Mouse (Mus musculus) embryonic facial prominence, embryonic 15.5 days (tissue): ENCODE measurements around the gene Eml4. TPM values are rescaled to one million over a fixed set of nuclear protein-coding genes. Genes with fewer than 3 reads are reported as not detected.
A peak's percentile ranks its signal among the peaks of the same experiment; 100 is the strongest.

Source experiments
- ATAC-seq: fragments of 200-750 bp; cut with Nextera tagmentation; 2 replicates; pipeline ENCODE4 v1.8.0; 2017; ENCODE audit warnings: low read depth, moderate TSS enrichment; ENCODE audit not compliant: insufficient number of reproducible peaks, low FRiP score, low TSS enrichment
- H3K27ac ChIP-seq: fragments of 300-500 bp; sonication (generic); replicated peaks from 2 replicates; pipeline ENCODE4 v1.5.1; 2015; ENCODE audit warnings: mild to moderate bottlenecking, inconsistent platforms
- H3K27me3 ChIP-seq: fragments of 300-500 bp; sonication (generic); 2 replicates; pipeline ENCODE4 v1.6.1; 2015; ENCODE audit warnings: inconsistent platforms
- H3K36me3 ChIP-seq: fragments of 300-500 bp; sonication (generic); 2 replicates; pipeline ENCODE4 v1.6.1; 2015; ENCODE audit warnings: mild to moderate bottlenecking, inconsistent platforms
- H3K4me1 ChIP-seq: fragments of 300-500 bp; sonication (generic); 2 replicates; pipeline ENCODE4 v1.6.1; 2015; ENCODE audit warnings: inconsistent platforms
- H3K4me2 ChIP-seq: fragments of 300-500 bp; sonication (generic); replicated peaks from 2 replicates; pipeline ENCODE4 v1.6.1; 2015; ENCODE audit warnings: mild to moderate bottlenecking, inconsistent platforms
- H3K4me3 ChIP-seq: fragments of 300-500 bp; sonication (generic); replicated peaks from 2 replicates; pipeline ENCODE4 v1.5.1; 2015; ENCODE audit warnings: mild to moderate bottlenecking, inconsistent platforms
- H3K9ac ChIP-seq: fragments of 300-500 bp; sonication (generic); 2 replicates; pipeline ENCODE4 v1.6.1; 2015; ENCODE audit warnings: inconsistent platforms
- H3K9me3 ChIP-seq: fragments of 300-500 bp; sonication (generic); replicated peaks from 2 replicates; pipeline ENCODE4 v1.6.1; 2016; ENCODE audit warnings: inconsistent platforms
- WGBS: fragments of 180-500 bp; shearing (Covaris S2); methylation state at CpG from one replicate; pipeline ENCODE4 v1.1.7; 2015; 5-methylcytosine and 5-hydroxymethylcytosine counted together
- polyA plus RNA-seq: library from polyadenylated mRNA; unstranded; fragments of >200 nt; fragmentation: Nextera tagmentation; extraction: Ambion mirVana; gene quantifications from 2 replicates; pipeline ENCODE4 v1.2.1, GENCODE M21; 2015

The Eml4 gene
- polyA plus RNA-seq, 1 experiment from 2014 or later, result 33.2 TPM

- WGBS, result 36% methylated on average over 4 of the region's 4 CpGs
- H3K4me1 ChIP-seq, result peaks cover 26% of the 10 kb centered on the region
- no peak overlapping the region for H3K4me2 ChIP-seq
- no peak overlapping the region for H3K4me3 ChIP-seq
- H3K9ac ChIP-seq, result no peak overlapping the region
- no peaks in the 10 kb centered on the region for H3K9me3 ChIP-seq
- no peaks in the 10 kb centered on the region for H3K36me3 ChIP-seq
- no peak for ATAC-seq
- no peak overlapping the region for H3K27ac ChIP-seq
- no peaks in the 10 kb centered on the region for H3K27me3 ChIP-seq
These were observed 35.3 kb upstream of the Eml4 start for GRCm38 (mm10) chr17:83315476-83315875.

GRCm38 (mm10) chr17:83322621-83323335 lies 28.0 kb upstream of the Eml4 start:
- H3K9ac ChIP-seq, result no peak overlapping the region
- H3K9me3 ChIP-seq, result no peaks in the 10 kb centered on the region
- WGBS, result 4% methylated on average over 25 of the region's 25 CpGs
- peak overlapping the region; percentile 85 for H3K27ac ChIP-seq
- peaks cover 31% of the 10 kb centered on the region for H3K4me1 ChIP-seq
- peak; percentile 78 for ATAC-seq
- no peaks in the 10 kb centered on the region for H3K36me3 ChIP-seq
- H3K4me3 ChIP-seq, result peak overlapping the region; percentile 24
- H3K4me2 ChIP-seq, result peak overlapping the region; percentile 50
- no peaks in the 10 kb centered on the region for H3K27me3 ChIP-seq

GRCm38 (mm10) chr17:83323410-83324268 lies 27.1 kb upstream of the Eml4 start:
- 0 out of 2 replicates have a peak, but pooled peaks have one; percentile 21 for ATAC-seq
- 41% methylated on average over 19 of the region's 19 CpGs for WGBS
- Histone ChIP-seq H3K4me1 (peaks cover 31% of the 10 kb centered on the region), H3K27me3 (no peaks in the 10 kb centered on the region), H3K4me2 (peak overlapping the region; percentile 50), H3K4me3 (no peak overlapping the region), H3K36me3 (no peaks in the 10 kb centered on the region), H3K27ac (peak overlapping the region; percentile 85), H3K9ac (no peak overlapping the region), H3K9me3 (no peaks in the 10 kb centered on the region)

- Histone ChIP-seq H3K36me3 (no peaks in the 10 kb centered on the region), H3K9ac (no peak overlapping the region), H3K27ac (peak overlapping the region; percentile 85), H3K27me3 (no peaks in the 10 kb centered on the region), H3K4me1 (peaks cover 34% of the 10 kb centered on the region), H3K4me2 (no peak overlapping the region), H3K9me3 (no peaks in the 10 kb centered on the region), H3K4me3 (no peak overlapping the region)
- ATAC-seq, result peak; percentile 51; the same call in 1 of the 2 replicates
- 67% methylated on average over 11 of the region's 11 CpGs for WGBS
These were observed 26.5 kb upstream of the Eml4 start for GRCm38 (mm10) chr17:83324269-83324616.

GRCm38 (mm10) chr17:83335183-83335584 lies 15.5 kb upstream of the Eml4 start:
- Histone ChIP-seq H3K27me3 (no peaks in the 10 kb centered on the region), H3K36me3 (no peaks in the 10 kb centered on the region), H3K4me2 (peak overlapping the region; percentile 17), H3K4me3 (no peak overlapping the region), H3K9ac (no peak overlapping the region), H3K27ac (no peak overlapping the region), H3K9me3 (no peaks in the 10 kb centered on the region), H3K4me1 (0 out of 2 replicates have a peak, but pooled peaks cover 4% of the 10 kb centered on the region)
- 52% methylated on average over 13 of the region's 13 CpGs for WGBS
- ATAC-seq, result no peak

GRCm38 (mm10) chr17:83337051-83337898 lies 13.5 kb upstream of the Eml4 start:
- ATAC-seq, result no peak
- WGBS, result 73% methylated on average over 13 of the region's 13 CpGs

GRCm38 (mm10) chr17:83339368-83340085 lies 11.2 kb upstream of the Eml4 start:
- H3K9ac ChIP-seq, result no peak overlapping the region
- 73% methylated on average over 13 of the region's 13 CpGs for WGBS
- no peak overlapping the region for H3K27ac ChIP-seq
- no peaks in the 10 kb centered on the region for H3K36me3 ChIP-seq
- no peaks in the 10 kb centered on the region for H3K9me3 ChIP-seq
- no peak for ATAC-seq
- peaks cover 13% of the 10 kb centered on the region; the same call in 1 of the 2 replicates for H3K4me1 ChIP-seq
- no peaks in the 10 kb centered on the region for H3K27me3 ChIP-seq
- no peak overlapping the region for H3K4me3 ChIP-seq
- no peak overlapping the region for H3K4me2 ChIP-seq

More at GRCm38 (mm10) chr17:83337051-83337898, 13.5 kb upstream of the Eml4 start:
- Histone ChIP-seq H3K4me3 (no peak overlapping the region), H3K9ac (no peak overlapping the region), H3K4me2 (no peak overlapping the region), H3K27me3 (no peaks in the 10 kb centered on the region), H3K4me1 (peaks cover 13% of the 10 kb centered on the region; the same call in 1 of the 2 replicates), H3K36me3 (no peaks in the 10 kb centered on the region), H3K27ac (no peak overlapping the region), H3K9me3 (no peaks in the 10 kb centered on the region)

GRCm38 (mm10) chr17:83340895-83341524 lies 9.7 kb upstream of the Eml4 start:
- no peaks in the 10 kb centered on the region for H3K9me3 ChIP-seq
- no peak overlapping the region for H3K4me2 ChIP-seq
- H3K9ac ChIP-seq, result no peak overlapping the region
- H3K27me3 ChIP-seq, result no peaks in the 10 kb centered on the region
- no peaks in the 10 kb centered on the region for H3K36me3 ChIP-seq
- WGBS, result 64% methylated on average over 16 of the region's 16 CpGs
- H3K27ac ChIP-seq, result peak overlapping the region; percentile 40
- no peak for ATAC-seq
- no peak overlapping the region for H3K4me3 ChIP-seq
- peaks cover 13% of the 10 kb centered on the region; the same call in 1 of the 2 replicates for H3K4me1 ChIP-seq

- H3K4me2 ChIP-seq, result no peak overlapping the region
- H3K4me1 ChIP-seq, result peaks cover 13% of the 10 kb centered on the region; the same call in 1 of the 2 replicates
- H3K4me3 ChIP-seq, result no peak overlapping the region
- no peaks in the 10 kb centered on the region for H3K9me3 ChIP-seq
- no peaks in the 10 kb centered on the region for H3K36me3 ChIP-seq
- 75% methylated on average over 7 of the region's 7 CpGs for WGBS
- no peak overlapping the region for H3K9ac ChIP-seq
- ATAC-seq, result no peak
- H3K27ac ChIP-seq, result no peak overlapping the region
- no peaks in the 10 kb centered on the region for H3K27me3 ChIP-seq
These were observed 6.5 kb upstream of the Eml4 start for GRCm38 (mm10) chr17:83344226-83344625.
